Mouse (Mus musculus) heart, postnatal 0 days (tissue): ENCODE measurements around the gene Gpatch8. TPM values are rescaled to one million over a fixed set of nuclear protein-coding genes. Genes with fewer than 3 reads are reported as not detected.

ENCODE experiments used
- ATAC-seq: fragments of 200-750 bp; cut with Nextera tagmentation; 2 replicates; pipeline ENCODE4 v1.8.0; 2017; ENCODE audit warnings: low read depth, moderate number of reproducible peaks, moderate library complexity; ENCODE audit not compliant: insufficient read depth
- DNase-seq: peaks from one replicate; pipeline ENCODE4 v3.0.0-alpha.2; 2016; ENCODE audit warnings: low spot score
- H3K27ac ChIP-seq: fragments of 300-500 bp; sonication (generic); 2 replicates; pipeline ENCODE4 v1.5.1; 2014; ENCODE audit warnings: low read depth, mild to moderate bottlenecking
- H3K27me3 ChIP-seq: fragments of 300-500 bp; sonication (generic); 2 replicates; pipeline ENCODE4 v1.6.1; 2014; ENCODE audit warnings: low read length, mixed read lengths; ENCODE audit not compliant: control insufficient read depth, insufficient read depth
- H3K36me3 ChIP-seq: fragments of 300-500 bp; sonication (generic); replicated peaks from 2 replicates; pipeline ENCODE4 v1.6.1; 2014; ENCODE audit warnings: low read length, mixed read lengths; ENCODE audit not compliant: control insufficient read depth, insufficient read depth
- H3K4me1 ChIP-seq: fragments of 300-500 bp; sonication (generic); 2 replicates; pipeline ENCODE4 v1.6.1; 2014; ENCODE audit warnings: antibody characterized with exemption; ENCODE audit not compliant: control insufficient read depth, insufficient read depth
- H3K4me2 ChIP-seq: fragments of 300-500 bp; sonication (generic); 2 replicates; pipeline ENCODE4 v1.6.1; 2014; ENCODE audit warnings: low read depth, mild to moderate bottlenecking, low read length, moderate library complexity
- H3K4me3 ChIP-seq: fragments of 300-500 bp; sonication (generic); 2 replicates; pipeline ENCODE4 v1.5.1; 2014; ENCODE audit warnings: low read depth, low read length
- H3K9ac ChIP-seq: fragments of 300-500 bp; sonication (generic); replicated peaks from 2 replicates; pipeline ENCODE4 v1.6.1; 2014; ENCODE audit warnings: low read depth, low read length, mixed read lengths
- H3K9me3 ChIP-seq: fragments of 300-500 bp; sonication (generic); replicated peaks from 2 replicates; pipeline ENCODE4 v1.6.1; 2016; ENCODE audit warnings: low read length; ENCODE audit not compliant: control insufficient read depth
- CTCF ChIP-seq: IDR thresholded peaks from 2 replicates; pipeline ENCODE4 v1.5.1; 2016; ENCODE audit warnings: antibody characterized with exemption, control low read depth, low read depth
- EP300 ChIP-seq: IDR thresholded peaks from 2 replicates; pipeline ENCODE4 v1.6.1; 2016; ENCODE audit warnings: antibody characterized with exemption, low read depth
- WGBS: fragments of 180-500 bp; shearing (Covaris S2); extraction: QIAGEN DNeasy Blood & Tissue Kit; methylation state at CpG from one replicate; pipeline ENCODE4 v1.1.7; 2014; 5-methylcytosine and 5-hydroxymethylcytosine counted together
- polyA plus RNA-seq: library from polyadenylated mRNA; unstranded; fragments of >200 nt; fragmentation: Nextera tagmentation; extraction: Ambion mirVana; gene quantifications from 2 replicates; pipeline ENCODE4 v1.2.1, GENCODE M21; 2015
- total RNA-seq: library from RNA; depleted of rRNA; stranded (reverse); fragments of >200 nt; gene quantifications from 2 replicates; pipeline ENCODE4 v1.2.3, GENCODE M21; 2014; ENCODE audit warnings: low replicate concordance

The Gpatch8 gene
- total and polyA plus RNA-seq, 2 experiments from 2014 or later, result 25.8 to 40.8 TPM

DNA sequence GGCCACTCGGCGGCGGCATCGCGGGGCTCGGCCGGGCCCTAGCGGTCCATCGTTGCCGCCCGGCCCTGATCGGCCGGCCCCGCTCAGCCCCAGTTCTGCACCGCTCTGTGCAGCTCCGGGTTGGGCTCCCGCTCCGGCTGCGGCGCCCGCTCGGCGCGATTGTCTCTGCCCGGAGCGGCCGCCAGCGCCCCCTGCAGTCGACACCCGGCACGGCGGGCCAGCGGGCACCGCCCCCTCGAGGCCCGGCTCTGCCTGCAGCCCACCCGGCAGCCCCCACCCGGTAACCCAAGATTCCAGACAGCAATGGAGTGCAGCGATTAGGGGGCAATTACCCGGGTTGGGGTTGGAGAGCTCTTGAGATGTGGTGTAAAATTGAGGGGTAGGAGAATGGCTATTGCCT, 108.7 kb downstream of the Gpatch8 start, which contains the start of gene Fam171a2:
Fam171a2 (minus strand) TSS at position 186 of the 400 bp plus-strand sequence.
- H3K4me2 ChIP-seq, result peak within 1 kb of the TSS; percentile 91
- H3K27ac ChIP-seq, result peak within 1 kb of the TSS; percentile 84
- H3K27me3 ChIP-seq, result 0 out of 2 replicates have a peak, but pooled peaks cover 7% of the 10 kb centered on the region
- H3K9me3 ChIP-seq, result no peaks in the 10 kb centered on the region
- DNase-seq (peak; percentile 43), ATAC-seq (peak; percentile 64)
- H3K4me1 ChIP-seq, result peaks cover 40% of the 10 kb centered on the region
- TF ChIP-seq CTCF (peak; percentile 55), EP300 (no peak)
- WGBS, result under 1% methylated on average over 40 of the region's 40 CpGs
- peak within 1 kb of the TSS; percentile 77 for H3K9ac ChIP-seq
- peaks cover 4% of the 10 kb centered on the region; the same call in 1 of the 2 replicates for H3K36me3 ChIP-seq
- peak within 1 kb of the TSS; percentile 80 for H3K4me3 ChIP-seq

DNA sequence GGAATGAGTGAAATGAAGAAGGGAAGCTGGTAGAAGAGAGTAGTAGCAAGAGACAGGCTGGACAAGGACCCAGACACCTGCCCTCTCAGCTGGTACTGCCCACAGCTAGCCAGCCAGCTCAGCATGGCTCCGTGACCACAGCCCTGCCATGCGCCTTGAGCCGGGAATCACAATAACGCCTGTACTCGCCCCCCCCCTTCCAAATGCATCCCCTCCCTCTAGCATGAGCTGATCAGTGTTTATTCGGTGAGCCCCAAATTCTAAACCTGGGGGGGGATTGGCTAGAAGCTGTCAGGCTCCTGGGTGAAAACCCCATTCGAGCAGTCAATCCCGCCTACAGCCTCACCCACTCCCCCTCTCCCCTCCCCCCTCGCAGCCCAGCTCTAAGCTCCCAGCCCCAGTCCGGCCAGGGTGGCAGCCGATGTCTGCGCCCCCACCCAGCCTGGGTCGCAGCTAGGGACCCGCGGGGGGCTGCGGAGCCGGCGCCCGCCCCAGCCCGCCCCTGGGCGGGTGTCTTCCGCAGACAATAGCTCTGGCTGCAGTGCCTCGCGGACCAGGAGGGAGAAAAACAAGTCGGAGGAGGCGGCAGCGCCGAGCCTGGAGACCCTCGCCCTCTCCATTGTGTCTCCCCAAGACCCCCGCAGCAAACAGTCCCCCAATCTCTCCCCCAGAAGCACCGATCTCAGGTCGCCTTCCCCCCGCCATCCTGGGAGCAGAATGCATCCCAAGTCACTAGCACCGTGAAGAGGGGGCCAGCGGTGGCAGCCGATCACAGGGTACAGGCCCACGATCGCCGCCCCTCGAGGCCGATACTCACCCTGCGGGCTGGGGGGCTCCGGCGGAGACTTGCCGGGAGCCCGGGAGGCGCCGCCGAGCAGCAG, 109.4 kb downstream of the Gpatch8 start:
- TF ChIP-seq EP300 (no peak), CTCF (no peak)
- peak overlapping the region; percentile 84 for H3K27ac ChIP-seq
- 1% methylated on average over 46 of the region's 49 CpGs for WGBS
- ATAC-seq (peak; percentile 19; the same call in 1 of the 2 replicates), DNase-seq (no peak)
- peaks cover 40% of the 10 kb centered on the region for H3K4me1 ChIP-seq
- H3K4me2 ChIP-seq, result peak overlapping the region; percentile 91
- H3K27me3 ChIP-seq, result 0 out of 2 replicates have a peak, but pooled peaks cover 7% of the 10 kb centered on the region
- peak overlapping the region; percentile 77 for H3K9ac ChIP-seq
- H3K36me3 ChIP-seq, result peaks cover 4% of the 10 kb centered on the region; the same call in 1 of the 2 replicates
- no peaks in the 10 kb centered on the region for H3K9me3 ChIP-seq
- peak overlapping the region; percentile 80 for H3K4me3 ChIP-seq

DNA sequence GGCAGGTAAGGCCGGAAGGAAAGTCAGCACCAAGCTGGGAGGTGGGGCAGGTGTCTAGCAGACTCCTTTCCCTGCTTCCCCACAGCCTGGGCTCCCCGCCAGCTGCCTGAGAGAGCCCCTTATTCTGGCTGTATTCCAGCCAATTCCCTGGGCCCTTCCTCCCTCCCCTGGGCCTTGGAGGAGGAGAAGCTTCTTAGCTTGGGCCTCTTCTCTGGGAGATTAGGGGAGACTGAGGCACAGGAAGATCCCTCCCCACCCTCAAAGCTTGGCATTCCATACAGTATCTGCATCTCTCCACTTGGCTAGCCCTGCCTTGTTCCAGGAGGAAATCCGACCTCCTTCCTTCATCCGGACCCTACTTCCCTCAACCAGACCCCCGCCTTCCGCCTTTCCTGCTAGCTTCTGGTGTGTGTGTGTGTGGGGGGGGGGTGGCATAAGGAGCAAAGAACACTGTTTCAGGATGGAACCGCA, 110.3 kb downstream of the Gpatch8 start:
- 14% methylated on average over 7 of the region's 7 CpGs for WGBS
- 0 out of 2 replicates have a peak, but pooled peaks cover 7% of the 10 kb centered on the region for H3K27me3 ChIP-seq
- H3K27ac ChIP-seq, result peak overlapping the region; percentile 84
- H3K36me3 ChIP-seq, result peaks cover 7% of the 10 kb centered on the region; the same call in 1 of the 2 replicates
- peaks cover 40% of the 10 kb centered on the region for H3K4me1 ChIP-seq
- no peak overlapping the region for H3K9ac ChIP-seq
- H3K4me3 ChIP-seq, result peak overlapping the region; percentile 80
- ATAC-seq, result peak; percentile 47
- peak; percentile 74 for DNase-seq
- no peaks in the 10 kb centered on the region for H3K9me3 ChIP-seq
- TF ChIP-seq EP300, result 0 out of 2 replicates have a peak, but pooled peaks have one; percentile 53
- TF ChIP-seq CTCF, result no peak
- H3K4me2 ChIP-seq, result peak overlapping the region; percentile 91

DNA sequence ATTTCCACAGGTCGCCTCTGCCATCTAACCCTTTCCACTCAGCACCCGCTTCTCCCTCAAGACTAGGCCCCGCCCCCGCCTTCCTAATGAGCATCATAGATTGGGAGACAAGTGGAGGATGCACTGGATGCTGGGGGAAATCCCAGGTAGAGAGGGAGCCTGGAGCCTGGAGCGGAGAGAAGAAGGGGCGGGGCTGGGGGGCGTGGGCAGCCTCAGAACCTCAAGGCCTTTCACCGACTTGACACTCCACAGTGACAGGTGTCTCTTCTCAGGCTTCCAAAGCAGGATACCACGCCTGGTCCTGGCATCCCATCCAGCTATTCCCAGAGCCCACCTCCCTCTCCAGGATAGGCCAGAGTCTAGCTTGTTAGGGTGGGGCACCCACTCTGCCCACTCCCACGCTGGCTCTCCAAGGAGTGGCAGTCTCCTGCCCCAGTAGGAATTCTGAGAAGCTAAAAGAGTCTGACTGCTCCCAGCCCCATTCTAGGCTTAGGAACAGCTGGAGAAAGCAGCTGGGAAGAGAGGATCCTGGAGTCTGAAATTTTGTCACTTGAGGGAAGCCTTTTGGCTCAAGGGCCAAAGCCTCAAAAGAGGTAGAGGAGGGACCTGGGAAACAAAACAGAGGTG, 110.8 kb downstream of the Gpatch8 start:
- peak overlapping the region; percentile 84 for H3K27ac ChIP-seq
- 23% methylated on average over 10 of the region's 10 CpGs for WGBS
- H3K27me3 ChIP-seq, result 0 out of 2 replicates have a peak, but pooled peaks cover 7% of the 10 kb centered on the region
- H3K36me3 ChIP-seq, result peaks cover 7% of the 10 kb centered on the region; the same call in 1 of the 2 replicates
- peak; percentile 21 for ATAC-seq
- no peak for TF ChIP-seq EP300
- no peak for TF ChIP-seq CTCF
- H3K4me2 ChIP-seq, result peak overlapping the region; percentile 91
- H3K4me1 ChIP-seq, result peaks cover 40% of the 10 kb centered on the region
- no peaks in the 10 kb centered on the region for H3K9me3 ChIP-seq
- peak; percentile 59 for DNase-seq
- H3K4me3 ChIP-seq, result no peak overlapping the region
- no peak overlapping the region for H3K9ac ChIP-seq

DNA sequence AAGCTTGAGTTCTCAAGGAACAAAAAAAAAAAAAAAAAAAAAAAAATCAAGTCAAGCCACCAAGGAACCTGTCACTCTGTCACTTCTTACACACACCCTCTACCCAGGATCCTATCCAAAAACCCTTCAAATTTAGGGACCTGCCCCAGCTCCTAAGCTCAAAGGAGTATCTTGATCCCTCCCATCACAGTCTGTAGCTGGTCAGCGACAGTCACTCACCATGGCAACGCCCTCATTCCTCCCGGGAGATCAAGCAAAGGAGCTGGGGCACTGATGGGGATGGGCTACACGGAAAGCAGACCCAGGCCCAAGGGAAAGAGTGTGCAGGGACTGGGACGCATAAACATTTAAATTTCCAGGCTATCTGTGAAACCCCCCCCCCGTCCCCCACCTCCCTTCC, 111.4 kb downstream of the Gpatch8 start:
- ATAC-seq (no peak), DNase-seq (no peak)
- peaks cover 12% of the 10 kb centered on the region for H3K36me3 ChIP-seq
- 15% methylated on average over 6 of the region's 6 CpGs for WGBS
- H3K27me3 ChIP-seq, result 0 out of 2 replicates have a peak, but pooled peaks cover 7% of the 10 kb centered on the region
- peak overlapping the region; percentile 91; the same call in 1 of the 2 replicates for H3K4me2 ChIP-seq
- TF ChIP-seq EP300, result no peak
- no peak for TF ChIP-seq CTCF
- H3K4me1 ChIP-seq, result peaks cover 40% of the 10 kb centered on the region
- no peak overlapping the region for H3K4me3 ChIP-seq
- no peak overlapping the region for H3K9ac ChIP-seq
- H3K9me3 ChIP-seq, result no peaks in the 10 kb centered on the region
- H3K27ac ChIP-seq, result no peak overlapping the region
